Mouse (Mus musculus): ENCODE data around the gene Zfp445. TPM values are rescaled to one million over a fixed set of nuclear protein-coding genes. Genes with fewer than 3 reads are reported as not detected.
"Not testable (repeated sequence)": the region's sequence is repeated elsewhere in the genome, so short reads cannot be mapped to it uniquely, and the experiment has no call there.

Gene Zfp445
- polyA plus RNA-seq, 1 experiment, result 156 TPM

GRCm38 (mm10) chr9:122860752-122861151 is 5.1 kb downstream of the Zfp445 start:
- TF ChIP-seq CTCF (IDR thresholded peaks at IDR 0.05; ENCODE audit: borderline replicate concordance, extremely low read depth, insufficient read depth, insufficient read length), result no peak
- no peak for DNase-seq (ENCODE audit: low read depth)

- no peak for DNase-seq (ENCODE audit: low read depth)
- TF ChIP-seq CTCF (IDR thresholded peaks at IDR 0.05; ENCODE audit: borderline replicate concordance, extremely low read depth, insufficient read depth, insufficient read length) (no peak), POLR2A (IDR thresholded peaks at IDR 0.05; ENCODE audit: borderline replicate concordance, extremely low read depth, insufficient read depth, insufficient read length, poor library complexity, severe bottlenecking) (no peak)
Observed at GRCm38 (mm10) chr9:122856716-122857115, 9.1 kb downstream of the Zfp445 start.

GRCm38 (mm10) chr9:122855617-122856016 is 10.2 kb downstream of the Zfp445 start:
- TF ChIP-seq CTCF (IDR thresholded peaks at IDR 0.05; ENCODE audit: borderline replicate concordance, extremely low read depth, insufficient read depth, insufficient read length) (no peak), POLR2A (IDR thresholded peaks at IDR 0.05; ENCODE audit: borderline replicate concordance, extremely low read depth, insufficient read depth, insufficient read length, poor library complexity, severe bottlenecking) (no peak)
- no peak for DNase-seq (ENCODE audit: low read depth)

- not testable (repeated sequence) for DNase-seq (ENCODE audit: low read depth)
Observed at GRCm38 (mm10) chr9:122855141-122855540, 10.7 kb downstream of the Zfp445 start.

- TF ChIP-seq CTCF (IDR thresholded peaks at IDR 0.05; ENCODE audit: borderline replicate concordance, extremely low read depth, insufficient read depth, insufficient read length), result no peak
- no peak for TF ChIP-seq POLR2A (IDR thresholded peaks at IDR 0.05; ENCODE audit: borderline replicate concordance, extremely low read depth, insufficient read depth, insufficient read length, poor library complexity, severe bottlenecking)
- DNase-seq (ENCODE audit: low read depth), result no peak
Observed at GRCm38 (mm10) chr9:122854526-122854925, 11.3 kb downstream of the Zfp445 start.

GRCm38 (mm10) chr9:122847811-122848311 is 17.9 kb downstream of the Zfp445 start:
- not testable (repeated sequence) for DNase-seq (ENCODE audit: low read depth)

- TF ChIP-seq POLR2A (IDR thresholded peaks at IDR 0.05; ENCODE audit: borderline replicate concordance, extremely low read depth, insufficient read depth, insufficient read length, poor library complexity, severe bottlenecking) (no peak), CTCF (IDR thresholded peaks at IDR 0.05; ENCODE audit: borderline replicate concordance, extremely low read depth, insufficient read depth, insufficient read length) (no peak)
- peak; percentile 80 for DNase-seq (ENCODE audit: low read depth)
Observed at GRCm38 (mm10) chr9:122846156-122846555, 19.6 kb downstream of the Zfp445 start.

GRCm38 (mm10) chr9:122845621-122846020 is 20.2 kb downstream of the Zfp445 start:
- TF ChIP-seq POLR2A (IDR thresholded peaks at IDR 0.05; ENCODE audit: borderline replicate concordance, extremely low read depth, insufficient read depth, insufficient read length, poor library complexity, severe bottlenecking), result no peak
- TF ChIP-seq CTCF (IDR thresholded peaks at IDR 0.05; ENCODE audit: borderline replicate concordance, extremely low read depth, insufficient read depth, insufficient read length), result no peak
- no peak for DNase-seq (ENCODE audit: low read depth)

- DNase-seq (ENCODE audit: low read depth), result no peak
- TF ChIP-seq CTCF (IDR thresholded peaks at IDR 0.05; ENCODE audit: borderline replicate concordance, extremely low read depth, insufficient read depth, insufficient read length) (no peak), POLR2A (IDR thresholded peaks at IDR 0.05; ENCODE audit: borderline replicate concordance, extremely low read depth, insufficient read depth, insufficient read length, poor library complexity, severe bottlenecking) (no peak)
Observed at GRCm38 (mm10) chr9:122843760-122844159, 22.0 kb downstream of the Zfp445 start, which contains the start of gene Gm35549. Gene Gm35549 (minus strand): TSS chr9:122844035.

- peak; percentile 55 for DNase-seq (ENCODE audit: low read depth)
- TF ChIP-seq POLR2A (IDR thresholded peaks at IDR 0.05; ENCODE audit: borderline replicate concordance, extremely low read depth, insufficient read depth, insufficient read length, poor library complexity, severe bottlenecking) (no peak), CTCF (IDR thresholded peaks at IDR 0.05; ENCODE audit: borderline replicate concordance, extremely low read depth, insufficient read depth, insufficient read length) (peak; percentile 40; the same call in 1 of the 2 replicates)
Observed at GRCm38 (mm10) chr9:122837680-122838079, 28.1 kb downstream of the Zfp445 start.

GRCm38 (mm10) chr9:122837216-122837615 is 28.6 kb downstream of the Zfp445 start:
- no peak for TF ChIP-seq POLR2A (IDR thresholded peaks at IDR 0.05; ENCODE audit: borderline replicate concordance, extremely low read depth, insufficient read depth, insufficient read length, poor library complexity, severe bottlenecking)
- no peak for TF ChIP-seq CTCF (IDR thresholded peaks at IDR 0.05; ENCODE audit: borderline replicate concordance, extremely low read depth, insufficient read depth, insufficient read length)
- no peak for DNase-seq (ENCODE audit: low read depth)

GRCm38 (mm10) chr9:122836790-122837189 is 29.0 kb downstream of the Zfp445 start:
- TF ChIP-seq POLR2A (IDR thresholded peaks at IDR 0.05; ENCODE audit: borderline replicate concordance, extremely low read depth, insufficient read depth, insufficient read length, poor library complexity, severe bottlenecking) (no peak), CTCF (IDR thresholded peaks at IDR 0.05; ENCODE audit: borderline replicate concordance, extremely low read depth, insufficient read depth, insufficient read length) (no peak)
- peak; percentile 95 for DNase-seq (ENCODE audit: low read depth)

- no peak for DNase-seq (ENCODE audit: low read depth)
- TF ChIP-seq CTCF (IDR thresholded peaks at IDR 0.05; ENCODE audit: borderline replicate concordance, extremely low read depth, insufficient read depth, insufficient read length) (no peak), POLR2A (IDR thresholded peaks at IDR 0.05; ENCODE audit: borderline replicate concordance, extremely low read depth, insufficient read depth, insufficient read length, poor library complexity, severe bottlenecking) (no peak)
Observed at GRCm38 (mm10) chr9:122836126-122836525, 29.7 kb downstream of the Zfp445 start.

Data from brain, embryonic 14.5 days (tissue).